Mouse (Mus musculus): ENCODE measurements around the gene Gp2.

GRCm38 (mm10) chr7:119441938-119442337, 17.1 kb downstream of the Gp2 start:
- TF ChIP-seq CTCF (conservative IDR thresholded peaks at IDR 0.05; ENCODE audit: low read length) (no peak), NANOG (IDR thresholded peaks at IDR 0.05; ENCODE audit: borderline replicate concordance, low read length) (no peak), POU5F1 (IDR thresholded peaks at IDR 0.05; ENCODE audit: borderline replicate concordance, low read length) (no peak)

All from E14TG2a.4 (cell line).